Mouse (Mus musculus): ENCODE data around the gene Ctnnb1. TPM values are rescaled to one million over a fixed set of nuclear protein-coding genes. Genes with fewer than 3 reads are reported as not detected.

The Ctnnb1 gene
- polyA plus RNA-seq, 1 experiment from 2014 or later: 486 TPM

GRCm38 (mm10) chr9:120896502-120896901 lies 32.5 kb upstream of the Ctnnb1 start:
- Histone ChIP-seq H3K4me1 (ENCODE audit: control insufficient read depth, insufficient read depth, low read length) (peaks cover 6% of the 10 kb centered on the region; the same call in 1 of the 2 replicates), H3K9ac (ENCODE audit: low read length) (no peak overlapping the region), H3K4me3 (replicated peaks; ENCODE audit: low read length) (no peak overlapping the region), H3K27ac (ENCODE audit: low read length) (no peak overlapping the region), H3K36me3 (ENCODE audit: control insufficient read depth, insufficient read depth, low read length) (no peaks in the 10 kb centered on the region), H3K27me3 (ENCODE audit: control insufficient read depth, insufficient read depth, low read length) (no peaks in the 10 kb centered on the region), H3K4me2 (ENCODE audit: low read depth, low read length) (no peak overlapping the region), H3K9me3 (replicated peaks; ENCODE audit: control insufficient read depth, low read length) (no peaks in the 10 kb centered on the region)
- WGBS: 77% methylated on average over 5 of the region's 5 CpGs
- ATAC-seq (ENCODE audit: insufficient read depth, low FRiP score): no peak

- Histone ChIP-seq H3K27ac (ENCODE audit: low read length) (no peak overlapping the region), H3K27me3 (ENCODE audit: control insufficient read depth, insufficient read depth, low read length) (no peaks in the 10 kb centered on the region), H3K36me3 (ENCODE audit: control insufficient read depth, insufficient read depth, low read length) (no peaks in the 10 kb centered on the region), H3K4me3 (replicated peaks; ENCODE audit: low read length) (no peak overlapping the region), H3K9me3 (replicated peaks; ENCODE audit: control insufficient read depth, low read length) (no peaks in the 10 kb centered on the region), H3K4me2 (ENCODE audit: low read depth, low read length) (no peak overlapping the region), H3K4me1 (ENCODE audit: control insufficient read depth, insufficient read depth, low read length) (peaks cover 6% of the 10 kb centered on the region; the same call in 1 of the 2 replicates), H3K9ac (ENCODE audit: low read length) (no peak overlapping the region)
- 74% methylated on average over 4 of the region's 4 CpGs for WGBS
- no peak for ATAC-seq (ENCODE audit: insufficient read depth, low FRiP score)
These were observed 31.7 kb upstream of the Ctnnb1 start for GRCm38 (mm10) chr9:120897269-120897668.

GRCm38 (mm10) chr9:120899833-120900232 lies 29.2 kb upstream of the Ctnnb1 start:
- H3K4me2 ChIP-seq (ENCODE audit: low read depth, low read length): no peak overlapping the region
- no peak overlapping the region for H3K9ac ChIP-seq (ENCODE audit: low read length)
- H3K4me1 ChIP-seq (ENCODE audit: control insufficient read depth, insufficient read depth, low read length): no peaks in the 10 kb centered on the region
- H3K9me3 ChIP-seq (replicated peaks; ENCODE audit: control insufficient read depth, low read length): no peaks in the 10 kb centered on the region
- H3K27ac ChIP-seq (ENCODE audit: low read length): no peak overlapping the region
- ATAC-seq (ENCODE audit: insufficient read depth, low FRiP score): no peak
- H3K27me3 ChIP-seq (ENCODE audit: control insufficient read depth, insufficient read depth, low read length): no peaks in the 10 kb centered on the region
- WGBS: 42% methylated on average over 4 of the region's 4 CpGs
- no peak overlapping the region for H3K4me3 ChIP-seq (replicated peaks; ENCODE audit: low read length)
- H3K36me3 ChIP-seq (ENCODE audit: control insufficient read depth, insufficient read depth, low read length): no peaks in the 10 kb centered on the region

- no peak overlapping the region for H3K4me3 ChIP-seq (replicated peaks; ENCODE audit: low read length)
- H3K27me3 ChIP-seq (ENCODE audit: control insufficient read depth, insufficient read depth, low read length): no peaks in the 10 kb centered on the region
- H3K4me1 ChIP-seq (ENCODE audit: control insufficient read depth, insufficient read depth, low read length): no peaks in the 10 kb centered on the region
- peak overlapping the region; percentile 69 for H3K27ac ChIP-seq (ENCODE audit: low read length)
- H3K4me2 ChIP-seq (ENCODE audit: low read depth, low read length): no peak overlapping the region
- H3K9ac ChIP-seq (ENCODE audit: low read length): no peak overlapping the region
- WGBS: 51% methylated on average over 12 of the region's 12 CpGs
- no peaks in the 10 kb centered on the region for H3K36me3 ChIP-seq (ENCODE audit: control insufficient read depth, insufficient read depth, low read length)
- H3K9me3 ChIP-seq (replicated peaks; ENCODE audit: control insufficient read depth, low read length): no peaks in the 10 kb centered on the region
- ATAC-seq (ENCODE audit: insufficient read depth, low FRiP score): peak; percentile 67; the same call in 1 of the 2 replicates
These were observed 28.4 kb upstream of the Ctnnb1 start for GRCm38 (mm10) chr9:120900338-120901274.

GRCm38 (mm10) chr9:120902562-120902961 lies 26.5 kb upstream of the Ctnnb1 start:
- Histone ChIP-seq H3K27ac (ENCODE audit: low read length) (no peak overlapping the region), H3K9ac (ENCODE audit: low read length) (no peak overlapping the region), H3K27me3 (ENCODE audit: control insufficient read depth, insufficient read depth, low read length) (no peaks in the 10 kb centered on the region), H3K4me3 (replicated peaks; ENCODE audit: low read length) (no peak overlapping the region), H3K36me3 (ENCODE audit: control insufficient read depth, insufficient read depth, low read length) (no peaks in the 10 kb centered on the region), H3K4me1 (ENCODE audit: control insufficient read depth, insufficient read depth, low read length) (no peaks in the 10 kb centered on the region), H3K9me3 (replicated peaks; ENCODE audit: control insufficient read depth, low read length) (no peaks in the 10 kb centered on the region), H3K4me2 (ENCODE audit: low read depth, low read length) (no peak overlapping the region)
- 62% methylated on average over 8 of the region's 8 CpGs for whole genome bisulfite sequencing
- no peak; the same call in 1 of the 2 replicates for ATAC-seq (ENCODE audit: insufficient read depth, low FRiP score)

GRCm38 (mm10) chr9:120908461-120908860 lies 20.6 kb upstream of the Ctnnb1 start:
- no peak overlapping the region for H3K27ac ChIP-seq (ENCODE audit: low read length)
- no peaks in the 10 kb centered on the region for H3K36me3 ChIP-seq (ENCODE audit: control insufficient read depth, insufficient read depth, low read length)
- H3K4me3 ChIP-seq (replicated peaks; ENCODE audit: low read length): no peak overlapping the region
- H3K9me3 ChIP-seq (replicated peaks; ENCODE audit: control insufficient read depth, low read length): no peaks in the 10 kb centered on the region
- 79% methylated on average over 6 of the region's 6 CpGs for WGBS
- no peaks in the 10 kb centered on the region for H3K4me1 ChIP-seq (ENCODE audit: control insufficient read depth, insufficient read depth, low read length)
- H3K27me3 ChIP-seq (ENCODE audit: control insufficient read depth, insufficient read depth, low read length): no peaks in the 10 kb centered on the region
- ATAC-seq (ENCODE audit: insufficient read depth, low FRiP score): no peak
- no peak overlapping the region for H3K9ac ChIP-seq (ENCODE audit: low read length)
- H3K4me2 ChIP-seq (ENCODE audit: low read depth, low read length): no peak overlapping the region

GRCm38 (mm10) chr9:120913152-120913551 lies 15.9 kb upstream of the Ctnnb1 start:
- H3K36me3 ChIP-seq (ENCODE audit: control insufficient read depth, insufficient read depth, low read length): no peaks in the 10 kb centered on the region
- H3K27me3 ChIP-seq (ENCODE audit: control insufficient read depth, insufficient read depth, low read length): no peaks in the 10 kb centered on the region
- no peak overlapping the region for H3K9ac ChIP-seq (ENCODE audit: low read length)
- peaks cover 3% of the 10 kb centered on the region; the same call in 1 of the 2 replicates for H3K4me1 ChIP-seq (ENCODE audit: control insufficient read depth, insufficient read depth, low read length)
- H3K27ac ChIP-seq (ENCODE audit: low read length): no peak overlapping the region
- no peak for ATAC-seq (ENCODE audit: insufficient read depth, low FRiP score)
- H3K4me2 ChIP-seq (ENCODE audit: low read depth, low read length): no peak overlapping the region
- H3K9me3 ChIP-seq (replicated peaks; ENCODE audit: control insufficient read depth, low read length): no peaks in the 10 kb centered on the region
- no peak overlapping the region for H3K4me3 ChIP-seq (replicated peaks; ENCODE audit: low read length)
- WGBS: 60% methylated on average over 13 of the region's 13 CpGs

- no peaks in the 10 kb centered on the region for H3K36me3 ChIP-seq (ENCODE audit: control insufficient read depth, insufficient read depth, low read length)
- H3K4me2 ChIP-seq (ENCODE audit: low read depth, low read length): no peak overlapping the region
- no peak overlapping the region for H3K4me3 ChIP-seq (replicated peaks; ENCODE audit: low read length)
- H3K9ac ChIP-seq (ENCODE audit: low read length): no peak overlapping the region; the same call in 1 of the 2 replicates
- H3K4me1 ChIP-seq (ENCODE audit: control insufficient read depth, insufficient read depth, low read length): peaks cover 8% of the 10 kb centered on the region
- ATAC-seq (ENCODE audit: insufficient read depth, low FRiP score): no peak
- WGBS: 82% methylated on average over 4 of the region's 4 CpGs
- no peaks in the 10 kb centered on the region for H3K9me3 ChIP-seq (replicated peaks; ENCODE audit: control insufficient read depth, low read length)
- no peaks in the 10 kb centered on the region for H3K27me3 ChIP-seq (ENCODE audit: control insufficient read depth, insufficient read depth, low read length)
- H3K27ac ChIP-seq (ENCODE audit: low read length): peak overlapping the region; percentile 20; the same call in 1 of the 2 replicates
These were observed 14.6 kb upstream of the Ctnnb1 start for GRCm38 (mm10) chr9:120914429-120914828.

- ATAC-seq (ENCODE audit: insufficient read depth, low FRiP score): no peak
- H3K9ac ChIP-seq (ENCODE audit: low read length): no peak overlapping the region; the same call in 1 of the 2 replicates
- H3K36me3 ChIP-seq (ENCODE audit: control insufficient read depth, insufficient read depth, low read length): no peaks in the 10 kb centered on the region
- H3K27ac ChIP-seq (ENCODE audit: low read length): peak overlapping the region; percentile 20; the same call in 1 of the 2 replicates
- H3K4me2 ChIP-seq (ENCODE audit: low read depth, low read length): no peak overlapping the region
- no peak overlapping the region for H3K4me3 ChIP-seq (replicated peaks; ENCODE audit: low read length)
- 76% methylated on average over 14 of the region's 14 CpGs for whole genome bisulfite sequencing
- H3K4me1 ChIP-seq (ENCODE audit: control insufficient read depth, insufficient read depth, low read length): peaks cover 8% of the 10 kb centered on the region
- no peaks in the 10 kb centered on the region for H3K27me3 ChIP-seq (ENCODE audit: control insufficient read depth, insufficient read depth, low read length)
- no peaks in the 10 kb centered on the region for H3K9me3 ChIP-seq (replicated peaks; ENCODE audit: control insufficient read depth, low read length)
These were observed 14.0 kb upstream of the Ctnnb1 start for GRCm38 (mm10) chr9:120914877-120915459.
